Mouse (Mus musculus): ENCODE data around the gene Aspm.
"Not testable (repeated sequence)": the region's sequence is repeated elsewhere in the genome, so short reads cannot be mapped to it uniquely, and the experiment has no call there.

GRCm38 (mm10) chr1:139412365-139412764 is 42.2 kb upstream of the Aspm start:
- not testable (repeated sequence) for TF ChIP-seq CTCF (IDR thresholded peaks at IDR 0.05; ENCODE audit: low read depth, low read length); GATA1 (IDR thresholded peaks at IDR 0.05; ENCODE audit: borderline replicate concordance, low read length); GATA2 (IDR thresholded peaks at IDR 0.05; ENCODE audit: borderline replicate concordance, low read depth, low read length); TAL1 (conservative IDR thresholded peaks at IDR 0.05; ENCODE audit: low read depth, low read length); POLR2AphosphoS5 (IDR thresholded peaks at IDR 0.05; ENCODE audit: insufficient replicate concordance, low read depth, low read length)

Measured in G1E (cell line).